Mouse (Mus musculus): Measurements from ENCODE around the gene Gm20388. TPM values are rescaled to one million over a fixed set of nuclear protein-coding genes. Genes with fewer than 3 reads are reported as not detected.

Gene Gm20388
- polyA plus RNA-seq, 1 experiment from 2014 or later: not detected

GRCm38 (mm10) chr8:122548891-122549439 is 2638.3 kb downstream of the Gm20388 start:
- no peak overlapping the region for H3K9ac ChIP-seq (ENCODE audit: low read length)
- H3K9me3 ChIP-seq (ENCODE audit: control insufficient read depth, low read length): no peaks in the 10 kb centered on the region
- H3K27ac ChIP-seq (ENCODE audit: low read depth, low read length): no peak overlapping the region
- H3K36me3 ChIP-seq (ENCODE audit: control insufficient read depth, insufficient read depth, low read length): no peaks in the 10 kb centered on the region
- 94% methylated on average over 3 of the region's 3 CpGs for WGBS
- no peak overlapping the region for H3K4me3 ChIP-seq (ENCODE audit: low read depth, low read length)
- peaks cover 21% of the 10 kb centered on the region for H3K27me3 ChIP-seq (ENCODE audit: control insufficient read depth, insufficient read depth, low read length)
- DNase-seq (ENCODE audit: low spot score, missing footprints): no peak
- ATAC-seq (ENCODE audit: low FRiP score): no peak
- peaks cover 4% of the 10 kb centered on the region for H3K4me1 ChIP-seq (ENCODE audit: control insufficient read depth, insufficient read depth, low read length)
- no peak overlapping the region for H3K4me2 ChIP-seq

GRCm38 (mm10) chr8:122550234-122550994 is 2639.8 kb downstream of the Gm20388 start:
- no peaks in the 10 kb centered on the region for H3K36me3 ChIP-seq (ENCODE audit: control insufficient read depth, insufficient read depth, low read length)
- H3K4me1 ChIP-seq (ENCODE audit: control insufficient read depth, insufficient read depth, low read length): peaks cover 4% of the 10 kb centered on the region
- DNase-seq (ENCODE audit: low spot score, missing footprints) (no peak), ATAC-seq (ENCODE audit: low FRiP score) (peak; percentile 40; the same call in 1 of the 2 replicates)
- H3K4me3 ChIP-seq (ENCODE audit: low read depth, low read length): peak overlapping the region; percentile 41
- peaks cover 21% of the 10 kb centered on the region for H3K27me3 ChIP-seq (ENCODE audit: control insufficient read depth, insufficient read depth, low read length)
- no peaks in the 10 kb centered on the region for H3K9me3 ChIP-seq (ENCODE audit: control insufficient read depth, low read length)
- no peak overlapping the region for H3K27ac ChIP-seq (ENCODE audit: low read depth, low read length)
- peak overlapping the region; percentile 68 for H3K4me2 ChIP-seq
- peak overlapping the region; percentile 59 for H3K9ac ChIP-seq (ENCODE audit: low read length)
- 6% methylated on average over 39 of the region's 52 CpGs for WGBS

- H3K4me2 ChIP-seq: peak overlapping the region; percentile 68
- no peaks in the 10 kb centered on the region for H3K36me3 ChIP-seq (ENCODE audit: control insufficient read depth, insufficient read depth, low read length)
- ATAC-seq (ENCODE audit: low FRiP score): peak; percentile 41; the same call in 1 of the 2 replicates
- no peaks in the 10 kb centered on the region for H3K9me3 ChIP-seq (ENCODE audit: control insufficient read depth, low read length)
- peak overlapping the region; percentile 41 for H3K4me3 ChIP-seq (ENCODE audit: low read depth, low read length)
- no peak for DNase-seq (ENCODE audit: low spot score, missing footprints)
- H3K4me1 ChIP-seq (ENCODE audit: control insufficient read depth, insufficient read depth, low read length): peaks cover 4% of the 10 kb centered on the region
- H3K27ac ChIP-seq (ENCODE audit: low read depth, low read length): no peak overlapping the region
- under 1% methylated on average over 42 of the region's 43 CpGs for WGBS
- peak overlapping the region; percentile 59 for H3K9ac ChIP-seq (ENCODE audit: low read length)
- peaks cover 21% of the 10 kb centered on the region for H3K27me3 ChIP-seq (ENCODE audit: control insufficient read depth, insufficient read depth, low read length)
Measured at GRCm38 (mm10) chr8:122550995-122551264, 2640.3 kb downstream of the Gm20388 start.

GRCm38 (mm10) chr8:122551265-122552051 is 2640.8 kb downstream of the Gm20388 start, which contains the start of gene Piezo1:
TSS of gene Piezo1 (minus strand) at chr8:122551329.
- Histone ChIP-seq H3K9me3 (ENCODE audit: control insufficient read depth, low read length) (no peaks in the 10 kb centered on the region), H3K27ac (ENCODE audit: low read depth, low read length) (no peak within 1 kb of the TSS)
- ATAC-seq (ENCODE audit: low FRiP score): peak; percentile 67

GRCm38 (mm10) chr8:122554786-122555185 is 2644.1 kb downstream of the Gm20388 start:
- no peak overlapping the region for H3K4me2 ChIP-seq
- ATAC-seq (ENCODE audit: low FRiP score): no peak
- H3K9me3 ChIP-seq (ENCODE audit: control insufficient read depth, low read length): no peaks in the 10 kb centered on the region
- H3K4me3 ChIP-seq (ENCODE audit: low read depth, low read length): no peak overlapping the region
- no peak for DNase-seq (ENCODE audit: low spot score, missing footprints)
- peaks cover 21% of the 10 kb centered on the region for H3K27me3 ChIP-seq (ENCODE audit: control insufficient read depth, insufficient read depth, low read length)
- H3K27ac ChIP-seq (ENCODE audit: low read depth, low read length): no peak overlapping the region
- 91% methylated on average over 6 of the region's 6 CpGs for WGBS
- H3K4me1 ChIP-seq (ENCODE audit: control insufficient read depth, insufficient read depth, low read length): peaks cover 4% of the 10 kb centered on the region; the same call in 1 of the 2 replicates
- no peak overlapping the region for H3K9ac ChIP-seq (ENCODE audit: low read length)
- no peaks in the 10 kb centered on the region for H3K36me3 ChIP-seq (ENCODE audit: control insufficient read depth, insufficient read depth, low read length)

More at GRCm38 (mm10) chr8:122551265-122552051, 2640.8 kb downstream of the Gm20388 start, which contains the start of gene Piezo1:
- Histone ChIP-seq H3K4me3 (ENCODE audit: low read depth, low read length) (peak within 1 kb of the TSS; percentile 41), H3K36me3 (ENCODE audit: control insufficient read depth, insufficient read depth, low read length) (no peaks in the 10 kb centered on the region), H3K9ac (ENCODE audit: low read length) (peak within 1 kb of the TSS; percentile 59), H3K4me1 (ENCODE audit: control insufficient read depth, insufficient read depth, low read length) (peaks cover 4% of the 10 kb centered on the region), H3K27me3 (ENCODE audit: control insufficient read depth, insufficient read depth, low read length) (peaks cover 21% of the 10 kb centered on the region), H3K4me2 (peak within 1 kb of the TSS; percentile 68)
- 11% methylated on average over 56 of the region's 56 CpGs for WGBS
- DNase-seq (ENCODE audit: low spot score, missing footprints): peak; percentile 97

GRCm38 (mm10) chr8:122556030-122557009 is 2645.7 kb downstream of the Gm20388 start:
- no peak overlapping the region for H3K9ac ChIP-seq (ENCODE audit: low read length)
- H3K9me3 ChIP-seq (ENCODE audit: control insufficient read depth, low read length): no peaks in the 10 kb centered on the region
- no peak overlapping the region for H3K4me3 ChIP-seq (ENCODE audit: low read depth, low read length)
- no peak overlapping the region for H3K4me2 ChIP-seq
- no peaks in the 10 kb centered on the region for H3K4me1 ChIP-seq (ENCODE audit: control insufficient read depth, insufficient read depth, low read length)
- no peaks in the 10 kb centered on the region for H3K36me3 ChIP-seq (ENCODE audit: control insufficient read depth, insufficient read depth, low read length)
- peak; percentile 80 for DNase-seq (ENCODE audit: low spot score, missing footprints)
- H3K27me3 ChIP-seq (ENCODE audit: control insufficient read depth, insufficient read depth, low read length): peaks cover 5% of the 10 kb centered on the region
- WGBS: 70% methylated on average over 12 of the region's 12 CpGs
- H3K27ac ChIP-seq (ENCODE audit: low read depth, low read length): no peak overlapping the region
- ATAC-seq (ENCODE audit: low FRiP score): no peak

- H3K4me2 ChIP-seq: no peak overlapping the region
- WGBS: 50% methylated on average over 10 of the region's 10 CpGs
- no peaks in the 10 kb centered on the region for H3K4me1 ChIP-seq (ENCODE audit: control insufficient read depth, insufficient read depth, low read length)
- ATAC-seq (ENCODE audit: low FRiP score) (no peak), DNase-seq (ENCODE audit: low spot score, missing footprints) (no peak)
- H3K27me3 ChIP-seq (ENCODE audit: control insufficient read depth, insufficient read depth, low read length): no peaks in the 10 kb centered on the region
- H3K4me3 ChIP-seq (ENCODE audit: low read depth, low read length): no peak overlapping the region
- no peak overlapping the region for H3K27ac ChIP-seq (ENCODE audit: low read depth, low read length)
- H3K9ac ChIP-seq (ENCODE audit: low read length): no peak overlapping the region
- no peaks in the 10 kb centered on the region for H3K36me3 ChIP-seq (ENCODE audit: control insufficient read depth, insufficient read depth, low read length)
- H3K9me3 ChIP-seq (ENCODE audit: control insufficient read depth, low read length): no peaks in the 10 kb centered on the region
Measured at GRCm38 (mm10) chr8:122557248-122558038, 2646.8 kb downstream of the Gm20388 start.

All from midbrain, embryonic 11.5 days (tissue).